Mouse (Mus musculus): ENCODE measurements around the gene Elf4. TPM values are rescaled to one million over a fixed set of nuclear protein-coding genes. Genes with fewer than 3 reads are reported as not detected.

Gene Elf4
- 4.0 and 4.3 TPM in 2 replicates for polyA plus RNA-seq (2016; fragmentation: Nextera tagmentation; extraction: Ambion mirVana)

DNA sequence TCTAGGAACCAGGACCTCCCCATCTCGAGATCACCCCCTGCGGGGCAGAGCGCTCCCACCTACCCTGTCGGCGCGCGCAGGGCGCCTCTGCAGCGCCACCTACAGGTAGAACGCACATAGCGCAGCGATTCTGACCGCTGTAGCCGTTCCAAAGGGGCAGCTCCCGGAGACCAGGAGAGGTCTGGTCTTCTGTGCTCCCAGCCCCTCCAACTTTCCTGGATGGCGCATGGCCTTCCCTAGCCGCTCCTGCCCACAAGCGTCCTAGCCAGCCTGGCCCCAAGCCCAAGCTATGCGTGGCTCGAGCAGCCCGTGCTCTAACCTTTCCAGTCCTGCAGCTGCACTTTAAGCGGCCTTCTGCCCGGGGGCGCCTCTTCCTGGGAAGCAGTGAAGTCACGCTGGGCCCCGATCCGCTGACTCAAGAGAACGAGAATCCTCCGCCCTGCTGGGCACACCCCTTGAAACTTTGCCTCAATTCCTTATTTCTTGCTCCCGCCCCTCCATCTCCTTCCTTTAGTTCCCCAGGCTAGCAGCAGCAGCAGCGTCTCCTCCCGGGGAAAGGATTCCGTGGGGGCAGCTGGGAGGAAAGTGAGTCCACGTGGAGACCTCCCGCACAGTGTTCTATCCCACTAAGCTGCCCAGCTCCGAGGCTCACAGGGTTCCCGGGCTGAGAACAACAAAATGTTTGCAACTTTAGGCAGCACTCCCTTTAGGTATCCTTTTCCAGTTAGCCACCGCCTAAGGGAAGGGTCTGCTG is at the start of gene Elf4:
Gene Elf4 (minus strand): TSS at position 379 of the 754 bp plus-strand sequence.
- Histone ChIP-seq H3K36me3 (no peaks in the 10 kb centered on the region), H3K27me3 (replicated peaks) (peaks cover 8% of the 10 kb centered on the region; the same call in 1 of the 2 replicates), H3K4me3 (peak within 1 kb of the TSS; percentile 51), H3K9me3 (replicated peaks) (no peaks in the 10 kb centered on the region), H3K4me1 (peaks cover 11% of the 10 kb centered on the region; the same call in 1 of the 2 replicates), H3K27ac (no peak within 1 kb of the TSS), H3K4me2 (peak within 1 kb of the TSS; percentile 73), H3K9ac (peak within 1 kb of the TSS; percentile 59)
- 16% methylated on average over 38 of the region's 38 CpGs for WGBS (ENCODE audit: insufficient replicate concordance)
- peak; percentile 77 for ATAC-seq

DNA sequence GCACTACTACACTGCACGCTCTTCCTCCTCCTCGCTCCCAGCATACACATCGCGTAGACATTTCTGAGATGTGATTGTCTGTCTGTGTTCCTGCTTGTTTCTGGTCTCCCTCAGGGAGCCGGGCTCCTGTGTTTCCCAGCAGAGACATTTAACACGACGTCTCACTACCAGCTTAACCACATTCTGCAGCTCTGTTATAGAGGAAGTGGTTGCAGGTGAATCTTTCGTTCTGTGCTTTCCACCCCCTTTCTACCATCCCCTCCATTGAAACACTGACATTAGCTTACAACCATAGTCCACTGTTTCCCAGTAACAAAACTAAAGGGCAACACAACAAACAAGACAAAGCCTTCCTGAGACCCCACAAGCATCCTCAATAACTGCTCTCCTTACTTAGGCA is 30.8 kb upstream of the Elf4 start:
- H3K4me1 ChIP-seq, result no peaks in the 10 kb centered on the region
- no peaks in the 10 kb centered on the region for H3K27me3 ChIP-seq (replicated peaks)
- H3K4me2 ChIP-seq, result no peak overlapping the region
- H3K4me3 ChIP-seq, result no peak overlapping the region
- no peak for ATAC-seq
- WGBS (ENCODE audit: insufficient replicate concordance), result 75% methylated on average over 8 of the region's 8 CpGs
- no peaks in the 10 kb centered on the region for H3K9me3 ChIP-seq (replicated peaks)
- peaks cover 56% of the 10 kb centered on the region for H3K36me3 ChIP-seq
- no peak overlapping the region for H3K9ac ChIP-seq
- no peak overlapping the region for H3K27ac ChIP-seq

DNA sequence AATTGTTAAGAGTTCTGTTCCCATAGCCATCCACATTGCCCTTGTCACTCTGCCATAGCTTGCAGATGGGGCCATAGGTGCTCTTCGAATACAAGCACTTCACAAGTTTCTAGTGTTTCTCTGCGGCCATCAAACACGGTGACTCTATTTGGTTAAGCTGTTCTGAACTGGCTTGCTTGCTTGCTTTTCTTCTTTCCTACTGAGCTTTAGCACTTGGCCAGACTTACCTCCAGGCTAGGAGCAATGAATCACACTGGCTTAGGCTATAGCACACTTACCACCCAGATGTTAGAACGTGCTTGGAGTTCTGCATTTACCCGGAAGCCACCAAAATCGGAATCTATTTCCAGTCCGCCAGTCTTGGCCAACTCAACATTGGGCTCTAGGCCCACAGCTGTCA is 18.8 kb upstream of the Elf4 start:
- Histone ChIP-seq H3K27me3 (replicated peaks) (no peaks in the 10 kb centered on the region), H3K36me3 (peaks cover 60% of the 10 kb centered on the region), H3K4me1 (no peaks in the 10 kb centered on the region), H3K4me3 (no peak overlapping the region), H3K27ac (no peak overlapping the region), H3K9me3 (replicated peaks) (no peaks in the 10 kb centered on the region), H3K4me2 (no peak overlapping the region), H3K9ac (no peak overlapping the region)
- no peak for ATAC-seq
- 83% methylated on average over 7 of the region's 7 CpGs for WGBS (ENCODE audit: insufficient replicate concordance)

DNA sequence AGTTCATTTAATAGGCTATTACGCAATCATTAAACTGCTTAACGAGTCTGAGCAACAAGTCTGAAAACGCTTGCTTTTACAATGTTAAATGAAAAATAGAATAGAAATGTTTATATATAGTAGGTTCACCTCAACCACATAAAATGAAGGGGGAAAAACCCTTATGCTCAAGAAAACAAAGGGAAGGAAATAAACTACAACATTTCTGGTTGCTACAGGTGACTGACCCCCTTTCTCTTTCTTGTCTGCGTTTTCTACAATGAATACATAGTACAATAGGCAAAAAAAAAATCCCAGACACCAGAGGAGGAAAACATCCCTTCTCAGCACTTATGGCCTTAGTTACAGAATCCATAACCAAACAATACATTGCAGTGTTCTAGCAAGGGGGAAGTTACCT is 18.2 kb upstream of the Elf4 start:
- Histone ChIP-seq H3K27me3 (replicated peaks) (no peaks in the 10 kb centered on the region), H3K4me3 (no peak overlapping the region), H3K9me3 (replicated peaks) (no peaks in the 10 kb centered on the region), H3K4me1 (no peaks in the 10 kb centered on the region), H3K27ac (no peak overlapping the region), H3K9ac (no peak overlapping the region), H3K36me3 (peaks cover 63% of the 10 kb centered on the region), H3K4me2 (no peak overlapping the region)
- 74% methylated on average over 4 of the region's 4 CpGs for WGBS (ENCODE audit: insufficient replicate concordance)
- no peak for ATAC-seq

DNA sequence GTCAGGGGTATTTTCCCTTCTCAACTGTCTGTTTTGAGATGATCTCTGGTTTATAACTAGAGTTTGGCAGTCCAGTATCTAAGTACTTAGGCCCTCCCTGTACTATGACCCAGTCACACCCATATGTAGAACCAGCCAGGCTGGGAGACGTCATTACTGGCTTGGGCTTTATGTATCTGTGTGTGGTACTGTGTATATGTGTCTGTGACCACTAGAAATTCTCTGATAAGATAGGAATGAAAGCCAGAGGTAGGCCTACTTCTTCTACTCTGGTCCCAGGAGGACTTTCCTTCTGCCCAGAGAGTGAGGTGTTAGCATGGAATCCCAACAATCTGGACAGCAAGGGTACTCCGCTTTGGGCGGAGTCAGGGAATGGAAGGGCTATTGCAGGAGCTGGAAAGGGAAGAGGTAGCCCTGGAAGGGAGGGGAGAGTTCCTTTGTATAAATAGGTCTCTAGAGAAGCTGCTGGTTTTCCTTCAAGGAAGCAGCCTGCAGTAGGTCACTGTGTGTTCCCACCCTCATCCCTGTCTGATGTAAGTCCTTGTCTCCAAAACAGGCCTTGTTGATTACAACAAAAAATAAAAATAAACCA is 4.5 kb upstream of the Elf4 start:
- H3K36me3 ChIP-seq, result 0 out of 2 replicates have a peak, but pooled peaks cover 2% of the 10 kb centered on the region
- H3K9me3 ChIP-seq (replicated peaks), result no peaks in the 10 kb centered on the region
- H3K27me3 ChIP-seq (replicated peaks), result peaks cover 8% of the 10 kb centered on the region; the same call in 1 of the 2 replicates
- no peak overlapping the region for H3K4me3 ChIP-seq
- no peak overlapping the region for H3K4me2 ChIP-seq
- ATAC-seq, result no peak
- no peak overlapping the region for H3K9ac ChIP-seq
- H3K4me1 ChIP-seq, result peaks cover 8% of the 10 kb centered on the region; the same call in 1 of the 2 replicates
- 60% methylated on average over 3 of the region's 3 CpGs for WGBS (ENCODE audit: insufficient replicate concordance)
- H3K27ac ChIP-seq, result no peak overlapping the region

DNA sequence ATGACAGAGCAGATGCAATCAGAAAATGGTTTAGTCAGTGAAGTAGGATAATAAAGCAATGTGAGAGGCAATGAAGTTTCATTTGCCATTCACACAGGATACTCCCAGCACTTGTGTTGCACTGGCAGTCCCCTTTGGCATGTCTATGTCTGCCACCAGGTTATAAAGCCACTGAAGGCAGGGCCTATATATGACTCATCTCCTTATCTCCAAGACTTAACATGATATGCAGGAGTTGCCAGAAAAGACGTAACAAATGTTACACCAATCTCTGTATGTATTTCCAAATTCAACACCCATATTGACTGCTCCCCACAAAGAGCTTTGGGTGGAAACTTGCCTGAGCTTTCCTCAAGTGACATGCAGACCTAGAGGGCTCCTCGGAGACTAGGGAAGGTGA is 3.2 kb upstream of the Elf4 start:
- Histone ChIP-seq H3K9ac (no peak overlapping the region), H3K9me3 (replicated peaks) (no peaks in the 10 kb centered on the region), H3K27me3 (replicated peaks) (peaks cover 8% of the 10 kb centered on the region; the same call in 1 of the 2 replicates), H3K4me2 (no peak overlapping the region), H3K4me3 (no peak overlapping the region), H3K27ac (no peak overlapping the region), H3K4me1 (peaks cover 11% of the 10 kb centered on the region; the same call in 1 of the 2 replicates), H3K36me3 (no peaks in the 10 kb centered on the region)
- WGBS (ENCODE audit: insufficient replicate concordance), result 51% methylated on average over 2 of the region's 2 CpGs
- no peak; the same call in 1 of the 2 replicates for ATAC-seq

DNA sequence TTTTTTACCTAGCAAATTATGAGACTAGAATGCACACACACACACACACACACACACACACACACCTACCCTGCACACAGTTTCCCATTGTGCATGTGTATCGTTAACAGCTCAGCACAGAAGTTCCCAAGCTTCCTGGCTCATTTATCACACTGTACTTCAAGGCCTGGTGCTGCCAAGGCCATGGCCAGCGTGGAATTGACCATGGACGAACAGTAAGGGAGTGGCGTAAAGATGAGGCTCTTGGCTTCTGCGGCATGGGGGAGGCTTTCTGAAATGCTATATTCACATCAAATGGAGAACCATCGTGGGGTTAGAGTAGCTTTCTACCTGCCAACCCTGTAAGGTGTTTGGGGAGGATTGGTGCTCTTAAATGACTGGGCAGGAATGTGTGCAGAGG is 1.5 kb upstream of the Elf4 start:
- no peak overlapping the region for H3K9ac ChIP-seq
- WGBS (ENCODE audit: insufficient replicate concordance), result 83% methylated on average over 6 of the region's 6 CpGs
- H3K4me3 ChIP-seq, result no peak overlapping the region
- H3K4me1 ChIP-seq, result peaks cover 11% of the 10 kb centered on the region; the same call in 1 of the 2 replicates
- no peak for ATAC-seq
- no peaks in the 10 kb centered on the region for H3K9me3 ChIP-seq (replicated peaks)
- H3K27me3 ChIP-seq (replicated peaks), result peaks cover 8% of the 10 kb centered on the region; the same call in 1 of the 2 replicates
- H3K36me3 ChIP-seq, result no peaks in the 10 kb centered on the region
- no peak overlapping the region for H3K27ac ChIP-seq
- no peak overlapping the region for H3K4me2 ChIP-seq

DNA sequence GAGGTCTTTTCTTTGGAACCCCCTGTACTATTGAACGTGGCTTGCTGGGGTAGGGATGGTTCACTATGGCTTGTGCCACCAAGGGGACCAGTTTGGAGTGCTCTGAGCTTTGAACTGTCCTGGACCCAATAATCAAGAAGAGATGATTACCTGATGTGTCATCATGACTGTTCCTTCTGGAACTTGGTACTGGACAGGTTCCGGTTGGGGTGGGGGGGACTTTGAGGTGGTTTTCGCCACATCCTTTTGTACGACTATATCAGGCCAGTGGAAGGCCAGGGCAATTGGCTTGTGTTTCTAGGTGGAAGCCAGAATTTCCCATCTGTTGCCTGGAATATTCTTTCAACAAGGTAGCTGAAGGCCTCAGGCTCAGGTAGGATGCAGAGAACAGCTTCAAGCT is 704 bp upstream of the Elf4 start:
- peaks cover 8% of the 10 kb centered on the region; the same call in 1 of the 2 replicates for H3K27me3 ChIP-seq (replicated peaks)
- H3K4me1 ChIP-seq, result peaks cover 11% of the 10 kb centered on the region; the same call in 1 of the 2 replicates
- no peak overlapping the region for H3K4me2 ChIP-seq

DNA sequence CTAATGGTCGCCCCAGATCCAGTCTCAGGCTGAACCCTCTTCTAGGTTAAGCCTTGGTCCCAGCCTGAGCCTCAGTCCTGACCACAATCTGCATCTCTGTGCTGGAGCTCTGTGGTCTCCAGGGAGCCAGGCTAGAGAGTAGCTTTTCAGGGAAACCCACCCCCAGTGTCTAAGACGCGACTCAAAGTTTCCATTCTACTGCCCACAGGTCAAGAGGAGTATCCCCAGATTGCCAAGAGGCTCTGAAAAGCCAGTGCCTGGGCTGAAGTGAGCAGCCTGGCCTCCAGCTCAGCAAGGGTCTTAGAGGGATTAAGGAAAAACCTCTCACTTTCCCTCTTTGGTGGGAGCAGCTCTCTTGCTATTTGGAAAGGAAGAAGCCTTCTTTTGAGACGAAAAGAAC is 635 bp downstream of the Elf4 start:
- no peaks in the 10 kb centered on the region for H3K9me3 ChIP-seq (replicated peaks)
- no peaks in the 10 kb centered on the region for H3K36me3 ChIP-seq
- peaks cover 11% of the 10 kb centered on the region; the same call in 1 of the 2 replicates for H3K4me1 ChIP-seq
- H3K27ac ChIP-seq, result no peak overlapping the region
- peak overlapping the region; percentile 59 for H3K9ac ChIP-seq
- H3K4me3 ChIP-seq, result peak overlapping the region; percentile 51
- H3K27me3 ChIP-seq (replicated peaks), result peaks cover 8% of the 10 kb centered on the region; the same call in 1 of the 2 replicates
- H3K4me2 ChIP-seq, result peak overlapping the region; percentile 73
- WGBS (ENCODE audit: insufficient replicate concordance), result 27% methylated on average over 4 of the region's 4 CpGs
- ATAC-seq, result no peak

More for the DNA sequence above, 704 bp upstream of the Elf4 start:
- 74% methylated on average over 4 of the region's 4 CpGs for WGBS (ENCODE audit: insufficient replicate concordance)
- Histone ChIP-seq H3K9ac (no peak overlapping the region), H3K27ac (no peak overlapping the region), H3K9me3 (replicated peaks) (no peaks in the 10 kb centered on the region), H3K36me3 (no peaks in the 10 kb centered on the region), H3K4me3 (no peak overlapping the region)
- no peak for ATAC-seq

DNA sequence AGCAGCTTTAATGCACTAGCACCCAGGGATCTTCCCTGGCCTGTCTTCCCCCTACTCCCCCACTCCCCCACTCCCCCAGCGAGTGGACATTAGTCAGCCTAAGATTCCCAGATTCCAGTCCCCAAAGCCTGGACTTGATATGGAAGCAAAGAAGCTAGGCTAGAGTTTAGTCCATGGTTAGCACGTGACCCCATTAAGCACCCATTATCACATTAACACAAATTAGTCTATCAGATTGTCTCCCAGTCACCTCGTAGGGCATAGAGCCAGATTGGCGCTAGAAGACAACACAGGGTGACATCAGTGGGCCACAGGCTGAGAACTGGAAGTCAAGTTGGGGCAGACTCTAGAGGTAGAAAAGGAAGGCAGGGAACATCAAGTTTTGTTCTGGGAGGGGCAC is 1.9 kb downstream of the Elf4 start:
- Histone ChIP-seq H3K27me3 (replicated peaks) (peaks cover 8% of the 10 kb centered on the region; the same call in 1 of the 2 replicates), H3K4me1 (peaks cover 11% of the 10 kb centered on the region; the same call in 1 of the 2 replicates), H3K9me3 (replicated peaks) (no peaks in the 10 kb centered on the region), H3K4me2 (no peak overlapping the region), H3K4me3 (no peak overlapping the region), H3K9ac (no peak overlapping the region), H3K27ac (no peak overlapping the region), H3K36me3 (no peaks in the 10 kb centered on the region)
- no peak for ATAC-seq
- WGBS (ENCODE audit: insufficient replicate concordance), result 62% methylated on average over 4 of the region's 4 CpGs

DNA sequence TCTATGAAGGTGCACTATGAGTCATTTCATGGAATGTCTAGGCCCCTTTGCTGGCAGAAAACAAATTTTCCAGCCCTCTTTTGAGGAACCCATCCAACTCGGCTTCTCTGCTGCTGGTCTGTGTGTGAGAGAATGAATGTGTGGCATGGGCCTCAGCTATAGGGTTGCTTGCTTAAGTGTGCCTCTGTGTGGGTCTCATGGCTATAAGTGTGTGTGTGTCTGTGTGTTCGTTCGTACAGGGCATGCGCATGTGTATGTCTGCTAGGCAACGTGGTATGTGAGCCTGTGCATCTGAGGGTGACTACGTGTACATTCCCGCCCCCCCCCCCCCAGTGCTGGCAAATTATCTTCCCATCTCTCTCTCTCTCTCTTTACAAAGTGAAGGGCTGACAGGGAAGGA is 2.4 kb downstream of the Elf4 start:
- Histone ChIP-seq H3K9ac (no peak overlapping the region), H3K36me3 (no peaks in the 10 kb centered on the region), H3K27me3 (replicated peaks) (peaks cover 8% of the 10 kb centered on the region; the same call in 1 of the 2 replicates), H3K9me3 (replicated peaks) (no peaks in the 10 kb centered on the region), H3K4me1 (peaks cover 11% of the 10 kb centered on the region; the same call in 1 of the 2 replicates), H3K4me3 (no peak overlapping the region), H3K27ac (no peak overlapping the region), H3K4me2 (no peak overlapping the region)
- WGBS (ENCODE audit: insufficient replicate concordance), result 69% methylated on average over 7 of the region's 7 CpGs
- no peak for ATAC-seq

DNA sequence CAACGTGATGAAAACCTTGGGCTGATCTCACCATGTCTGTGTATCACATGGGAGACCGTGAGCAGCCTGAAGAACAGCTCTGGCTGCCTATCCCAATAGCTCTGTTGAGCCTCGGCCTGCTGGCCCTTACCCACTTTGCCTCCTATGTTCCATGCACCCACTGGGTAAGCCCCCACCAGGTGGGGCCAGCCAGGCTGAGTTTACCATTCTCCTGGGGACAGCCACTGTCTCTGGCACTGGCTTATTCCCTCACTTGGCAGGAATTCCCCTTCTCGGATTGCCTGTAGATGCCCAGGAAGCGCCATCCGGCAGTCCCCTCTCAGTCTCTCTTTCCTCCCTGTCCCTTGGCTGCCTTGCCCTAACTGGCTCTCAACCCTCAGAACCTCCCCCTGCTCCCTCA is 6.0 kb downstream of the Elf4 start:
- H3K27ac ChIP-seq, result no peak overlapping the region
- H3K4me3 ChIP-seq, result no peak overlapping the region
- no peak for ATAC-seq
- H3K9me3 ChIP-seq (replicated peaks), result no peaks in the 10 kb centered on the region
- no peak overlapping the region for H3K4me2 ChIP-seq
- H3K4me1 ChIP-seq, result peaks cover 20% of the 10 kb centered on the region
- peaks cover 25% of the 10 kb centered on the region for H3K27me3 ChIP-seq (replicated peaks)
- no peaks in the 10 kb centered on the region for H3K36me3 ChIP-seq
- H3K9ac ChIP-seq, result no peak overlapping the region
- WGBS (ENCODE audit: insufficient replicate concordance), result 61% methylated on average over 6 of the region's 6 CpGs
